Mouse (Mus musculus): ENCODE results near the gene Zfyve21.
A peak's percentile ranks its signal among the peaks of the same experiment; 100 is the strongest.

The Zfyve21 gene

DNA sequence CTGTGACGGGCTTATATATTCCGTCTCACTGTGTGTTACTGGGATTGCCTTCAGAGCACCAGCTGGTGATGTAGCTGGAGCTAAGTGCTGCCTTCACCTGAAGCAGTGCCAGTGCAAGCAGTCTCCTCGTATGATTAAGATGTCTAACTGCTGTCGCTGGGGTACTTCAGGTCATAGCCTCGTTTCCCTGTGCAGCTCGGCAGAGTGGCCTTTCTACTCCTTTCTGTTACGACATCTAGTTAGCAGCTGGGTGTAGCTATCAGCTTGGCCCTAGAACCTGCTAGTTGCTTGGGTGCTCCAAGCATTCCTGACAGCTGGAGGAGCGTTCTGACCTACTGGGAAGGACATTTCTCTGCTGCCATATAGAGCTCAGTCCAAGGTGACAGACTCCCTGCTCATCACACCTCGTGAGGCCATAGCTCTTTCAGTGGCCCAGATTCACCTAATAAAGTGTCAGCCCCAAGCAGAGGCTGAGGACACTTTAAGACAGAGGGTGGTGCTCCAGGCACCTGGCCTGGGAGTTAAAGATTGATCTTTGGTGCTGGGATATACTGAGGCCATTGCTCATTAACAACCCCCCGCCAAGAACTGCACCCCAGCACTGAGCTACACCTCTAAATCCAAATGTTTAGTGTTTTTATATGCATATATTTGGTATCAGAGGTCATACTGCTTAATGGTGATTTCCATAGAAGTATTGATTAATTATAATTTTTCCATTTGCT is 13.3 kb upstream of the Zfyve21 start:
- DNase-seq = no peak

- no peak for DNase-seq
These were observed 10.4 kb upstream of the Zfyve21 start for GRCm38 (mm10) chr12:111803538-111803937.

DNA sequence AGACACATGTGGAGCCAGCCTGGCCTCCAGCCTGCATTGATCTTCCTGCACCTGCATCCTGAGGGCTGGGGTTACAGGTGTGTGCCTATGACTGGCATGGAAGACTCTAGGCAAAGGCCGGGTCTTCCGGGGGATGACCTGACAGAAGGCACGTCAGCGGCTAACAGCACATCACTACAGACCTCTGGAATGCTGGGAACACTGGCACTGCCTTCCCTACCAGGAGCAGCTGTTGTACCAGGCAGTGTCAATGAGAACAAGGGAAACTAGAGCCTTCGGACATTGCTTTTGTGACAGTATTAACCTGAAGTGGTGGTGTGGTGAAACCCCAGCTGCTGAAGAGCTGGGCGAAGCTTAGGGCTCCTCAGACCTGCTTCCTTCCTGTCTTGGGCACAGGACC is 5.2 kb upstream of the Zfyve21 start:
- no peak for DNase-seq

- peak; percentile 68 for DNase-seq
These were observed 4.2 kb upstream of the Zfyve21 start for GRCm38 (mm10) chr12:111809762-111810161.

DNA sequence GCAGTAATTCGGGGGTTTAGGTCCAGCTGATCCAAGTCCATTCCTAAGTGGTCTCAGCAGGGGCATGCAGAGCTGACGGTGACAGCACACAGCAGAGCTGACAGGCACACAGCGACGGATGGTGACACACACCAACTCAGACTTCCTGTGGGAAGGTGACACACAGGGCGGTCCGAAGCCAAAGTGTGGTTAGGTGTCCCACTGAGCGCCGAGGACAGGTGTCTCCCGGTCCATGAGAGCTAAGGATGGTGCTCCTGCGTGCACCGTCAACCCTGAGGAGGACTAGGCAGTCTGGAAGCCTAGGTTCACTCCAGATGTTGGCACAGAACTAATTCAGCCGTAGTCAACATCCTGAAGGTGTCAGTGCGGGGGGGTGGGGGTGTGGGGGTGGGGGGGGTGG is 1.9 kb upstream of the Zfyve21 start:
- no peak for DNase-seq

GRCm38 (mm10) chr12:111812611-111813010 is 1.4 kb upstream of the Zfyve21 start:
- no peak for DNase-seq

DNA sequence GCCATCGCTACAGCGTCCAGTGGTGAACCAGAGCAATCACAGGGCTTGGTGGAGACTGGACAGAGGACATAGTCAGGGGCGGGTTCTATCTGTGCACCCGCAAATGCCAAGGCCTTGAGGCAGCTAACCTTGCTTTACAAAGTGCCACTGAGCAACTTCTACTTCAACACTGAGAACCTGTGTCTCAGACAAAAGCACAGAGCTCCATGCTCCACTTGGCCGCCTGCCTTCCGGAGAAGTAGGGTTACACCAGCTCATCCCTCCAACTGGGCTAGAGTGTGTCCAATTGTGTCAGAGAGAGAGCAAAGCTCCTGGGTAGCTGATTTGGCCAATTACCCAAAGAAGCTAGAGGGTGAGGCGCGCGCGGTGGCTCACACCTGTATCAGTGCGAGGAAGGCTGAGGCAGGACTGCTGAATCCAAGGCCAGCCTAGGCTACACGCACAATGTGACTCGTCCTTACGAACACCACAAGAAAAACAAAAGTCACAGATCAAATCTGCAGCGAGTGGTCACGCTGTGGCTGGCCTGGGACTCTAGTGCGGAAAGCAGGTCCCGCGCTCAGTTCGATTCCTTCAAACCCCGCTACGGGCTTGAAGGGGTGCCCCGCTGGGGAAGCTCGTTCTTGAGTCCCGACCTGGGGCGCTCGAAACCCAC is 732 bp upstream of the Zfyve21 start:
- DNase-seq = no peak

DNA sequence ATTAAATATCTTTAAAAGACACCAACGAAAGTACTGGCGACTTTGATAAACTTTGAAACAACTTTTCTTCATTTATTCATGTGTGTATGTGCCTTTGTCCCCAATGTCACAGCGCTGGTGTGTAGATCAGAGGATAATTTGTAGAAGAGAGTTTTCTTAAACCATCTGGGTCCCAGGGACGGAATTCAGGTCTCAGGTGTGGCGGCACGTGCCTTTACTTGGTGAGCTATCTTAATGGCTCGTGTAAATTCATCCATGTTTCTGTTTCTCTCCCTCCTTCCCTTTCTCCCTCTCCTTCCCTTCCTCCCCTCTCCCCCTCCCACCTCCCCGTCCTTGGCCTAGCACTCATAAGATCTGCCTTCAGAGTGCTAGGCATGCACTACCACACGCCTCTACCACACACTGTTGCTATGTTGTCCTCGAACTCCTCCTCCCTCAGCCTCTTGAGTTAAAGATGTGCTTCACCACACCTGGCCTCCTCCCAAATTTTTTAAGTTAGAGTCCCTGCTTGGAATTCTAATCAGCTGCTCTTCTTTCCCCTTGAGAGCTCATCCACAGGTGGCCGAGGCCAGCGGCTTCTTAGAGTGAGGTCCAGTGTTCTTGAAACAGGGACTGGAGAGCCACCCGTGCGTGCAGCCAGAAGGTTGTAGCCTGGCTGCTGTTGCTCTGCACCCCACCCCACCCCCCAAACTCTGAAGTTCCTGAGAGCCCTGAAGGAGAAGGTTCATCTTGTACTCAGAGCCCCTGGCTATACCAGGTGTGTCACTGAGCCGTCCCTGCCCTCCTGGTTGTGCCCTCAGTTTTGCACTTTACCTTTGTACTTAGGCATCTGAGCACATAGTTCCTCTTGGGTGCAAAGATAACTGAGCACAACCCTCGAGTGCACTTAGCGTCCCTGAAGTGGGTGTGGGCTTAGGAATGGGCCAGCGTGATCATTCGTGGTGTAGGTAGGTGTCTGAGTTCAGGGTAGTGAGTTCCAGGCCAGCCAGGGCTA is 1.1 kb downstream of the Zfyve21 start:
- DNase-seq = no peak

DNA sequence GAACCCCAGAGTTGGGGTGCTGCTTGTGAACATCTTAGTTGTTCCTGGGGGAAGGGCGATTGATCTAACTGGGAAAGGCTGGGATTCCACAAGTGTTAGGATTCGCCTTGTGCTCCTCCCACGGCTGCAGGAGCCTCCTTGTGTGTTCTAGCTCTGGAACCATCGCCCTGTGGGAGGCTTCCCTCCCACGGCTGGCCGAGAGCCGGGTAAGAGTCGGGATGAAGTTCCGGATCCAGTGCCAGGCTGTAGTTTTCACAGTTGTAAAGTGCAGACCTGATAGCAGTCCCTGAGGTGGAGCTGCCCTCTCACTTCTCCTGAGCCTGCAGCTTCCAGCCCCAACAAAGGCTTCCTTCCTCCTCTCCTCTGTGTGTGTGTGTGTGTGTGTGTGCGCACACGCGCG is 2.6 kb downstream of the Zfyve21 start:
- no peak for DNase-seq

- no peak for DNase-seq
These were observed 3.0 kb downstream of the Zfyve21 start for GRCm38 (mm10) chr12:111816967-111817366.

DNA sequence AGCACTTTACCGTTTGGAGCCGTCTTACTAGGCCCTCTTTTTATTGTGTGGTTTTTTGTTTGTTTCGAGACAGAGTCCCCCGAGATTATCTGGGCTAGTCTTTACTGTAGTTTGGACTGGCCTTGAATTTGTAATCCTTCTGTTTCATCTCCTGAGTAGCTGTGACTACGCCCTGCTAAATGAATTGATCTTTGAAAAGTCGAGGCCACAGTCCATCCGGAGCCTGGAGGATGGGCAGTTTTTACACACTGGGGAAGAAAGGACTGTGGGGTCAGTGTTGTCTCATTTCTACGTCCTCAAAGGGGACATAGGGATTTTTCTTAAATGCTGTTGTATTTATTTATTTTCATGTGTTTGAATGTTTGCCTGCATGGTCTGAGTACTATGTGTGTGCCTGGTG is 4.0 kb downstream of the Zfyve21 start:
- no peak for DNase-seq

GRCm38 (mm10) chr12:111819936-111820335 is 6.0 kb downstream of the Zfyve21 start:
- DNase-seq = no peak

DNA sequence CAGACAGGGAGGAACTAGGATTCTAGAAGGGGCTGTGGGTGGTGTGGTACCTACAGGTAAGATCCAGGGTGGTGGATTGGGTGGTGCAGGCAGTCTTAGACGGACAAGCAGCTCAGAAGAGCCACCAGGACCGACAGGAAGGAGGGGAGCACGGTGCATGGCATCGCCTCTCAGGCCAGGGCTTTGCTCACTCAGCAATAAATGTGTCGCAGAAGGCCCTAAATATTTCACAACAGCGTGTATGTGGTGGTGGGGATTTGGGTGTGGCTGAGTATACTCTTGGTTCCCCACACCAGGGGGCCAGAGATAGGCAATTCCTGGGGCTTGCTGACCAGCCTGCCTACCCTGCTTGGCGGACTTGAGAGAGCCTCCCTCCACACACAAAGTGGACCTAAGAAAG is 6.7 kb downstream of the Zfyve21 start:
- no peak for DNase-seq

- DNase-seq = no peak
These were observed 8.0 kb downstream of the Zfyve21 start for GRCm38 (mm10) chr12:111821931-111822330.

- DNase-seq = no peak
These were observed 13.6 kb downstream of the Zfyve21 start for GRCm38 (mm10) chr12:111827556-111827955.

DNA sequence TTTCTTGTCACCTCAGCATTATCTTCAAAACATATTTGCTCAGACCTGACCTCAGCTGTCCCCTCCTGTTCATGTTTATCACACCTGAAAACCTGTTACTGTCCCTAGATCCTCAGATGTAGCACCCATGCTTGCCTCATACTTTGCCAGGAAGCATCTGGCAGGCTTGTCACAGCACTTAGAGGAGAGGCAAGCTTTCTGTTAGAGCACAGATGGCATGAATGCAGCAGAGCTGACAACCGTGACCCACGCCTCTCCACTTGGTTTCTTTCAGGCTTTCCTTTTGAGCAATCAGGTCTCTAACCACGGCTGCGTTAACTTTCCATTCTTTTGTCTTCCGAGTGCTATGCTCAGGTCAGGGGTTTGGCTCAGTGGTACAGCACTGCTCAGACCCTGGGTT is 15.5 kb downstream of the Zfyve21 start:
- DNase-seq = no peak

DNA sequence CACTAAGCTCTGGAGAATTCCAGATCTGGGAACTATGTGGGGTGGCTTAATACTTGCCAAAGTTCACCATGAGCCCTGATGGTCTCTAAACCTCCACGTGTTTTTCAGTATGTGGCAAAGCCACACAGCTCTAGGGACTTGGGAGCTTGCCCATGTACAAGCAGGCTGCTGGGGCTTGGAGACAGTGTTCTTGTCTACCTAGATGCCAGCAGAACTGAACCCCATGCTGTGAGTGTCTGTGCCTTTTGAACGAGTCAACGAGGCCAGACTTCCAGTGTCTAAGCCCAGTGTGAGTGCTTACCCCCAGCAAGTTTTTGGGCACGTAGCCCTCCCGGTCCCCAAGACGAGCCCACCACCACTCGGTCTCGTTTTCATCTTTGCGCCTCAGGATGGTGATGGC is 16.0 kb downstream of the Zfyve21 start:
- DNase-seq = no peak

DNA sequence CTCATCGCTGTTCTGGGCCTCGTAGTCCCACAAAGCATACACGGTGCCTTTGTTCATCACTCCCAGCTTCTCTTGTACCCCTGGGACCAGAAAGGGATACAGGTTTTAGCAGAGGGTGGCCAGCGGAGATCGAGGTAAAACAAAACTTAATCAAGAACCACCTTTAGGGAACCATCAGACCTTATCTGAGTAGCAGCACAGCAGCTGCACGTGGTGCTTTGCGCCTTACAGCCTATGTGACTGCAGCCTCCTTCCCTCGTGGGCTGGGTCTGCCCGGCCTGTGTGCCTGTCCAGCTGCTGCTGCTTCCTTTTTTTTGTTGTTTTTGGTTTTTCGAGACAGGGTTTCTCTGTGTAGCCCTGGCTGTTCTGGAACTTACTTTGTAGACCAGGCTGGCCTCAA is 16.4 kb downstream of the Zfyve21 start:
- DNase-seq = no peak

DNA sequence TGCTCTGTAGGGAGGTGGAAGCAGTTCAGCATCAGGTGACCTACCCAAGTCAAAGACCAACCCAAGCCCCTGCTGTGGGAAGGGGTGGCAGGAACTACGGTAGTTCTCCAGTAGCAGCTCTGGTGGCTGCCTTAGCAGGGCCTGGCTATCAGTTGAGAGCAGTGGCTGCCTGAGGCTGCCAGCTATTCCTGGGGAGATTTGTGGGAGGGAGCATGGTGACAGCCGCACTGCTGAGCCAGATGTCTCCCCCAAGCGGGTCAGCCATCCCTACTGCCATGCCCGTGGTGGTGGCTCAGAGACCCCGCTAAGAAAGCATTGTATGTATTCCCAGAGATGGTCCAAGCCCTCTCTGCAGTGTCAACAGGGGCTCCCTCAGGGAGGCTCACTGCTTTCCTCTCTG is 18.7 kb downstream of the Zfyve21 start:
- DNase-seq = no peak

DNA sequence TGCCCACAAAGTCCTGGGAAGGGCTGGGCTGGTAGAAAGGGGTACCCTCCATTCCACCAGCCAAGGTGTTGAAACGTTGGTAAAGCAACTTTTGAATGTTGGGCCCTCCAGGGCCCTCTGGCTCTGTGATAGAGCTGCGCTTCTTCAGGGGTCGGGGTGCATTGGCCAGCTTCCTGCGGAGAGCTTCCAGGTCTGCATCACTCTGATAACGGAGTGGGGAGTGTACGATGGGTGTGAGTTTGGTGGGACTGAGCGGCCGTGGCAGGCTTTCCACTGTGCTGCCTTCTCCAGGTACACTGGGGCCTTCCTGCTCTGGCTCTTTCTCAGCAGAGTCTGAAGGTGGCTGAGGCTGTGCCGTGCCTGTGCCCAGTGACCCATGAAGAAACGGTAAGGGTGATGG is 19.5 kb downstream of the Zfyve21 start:
- no peak for DNase-seq

DNA sequence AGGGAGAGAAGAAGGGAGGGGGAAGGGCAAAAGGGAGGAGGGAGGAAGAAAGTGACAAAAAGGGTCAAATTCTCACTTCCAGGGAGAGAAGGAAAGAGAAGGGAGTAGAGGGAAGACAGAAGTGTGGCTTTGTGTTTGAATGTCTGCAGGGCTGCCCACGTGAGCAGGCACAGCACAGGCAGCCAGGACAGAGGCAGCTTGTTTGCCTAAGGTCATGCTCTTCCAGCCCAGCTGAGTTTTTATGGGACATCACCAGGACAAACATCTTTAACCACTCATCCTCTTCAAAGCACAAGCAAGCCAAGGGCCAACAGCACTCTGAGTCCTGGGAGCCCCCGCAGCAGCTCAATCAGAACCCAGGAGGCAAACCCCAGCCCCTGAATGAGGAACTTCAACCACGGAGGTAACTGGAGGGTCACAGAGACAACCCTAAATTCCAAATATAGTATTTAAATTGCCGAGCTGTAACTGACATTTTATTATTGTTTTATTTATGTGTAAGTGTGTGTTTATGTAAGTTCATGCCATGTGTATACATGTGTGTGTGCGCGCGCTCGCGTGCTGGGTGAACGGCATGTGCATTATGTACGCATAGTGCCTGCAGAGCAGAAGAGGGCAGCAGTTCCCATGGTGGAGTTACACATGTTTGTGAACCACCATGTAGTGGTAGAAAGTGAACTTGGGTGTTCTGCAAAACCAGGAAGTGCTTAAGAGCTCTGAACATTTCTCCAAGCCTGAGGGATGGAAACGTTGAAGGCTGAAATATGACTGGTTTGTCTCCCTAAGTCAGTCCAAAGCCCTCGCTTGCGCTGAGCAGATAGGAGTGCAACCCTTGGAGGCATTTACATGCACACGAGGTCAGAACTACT is 28.8 kb downstream of the Zfyve21 start:
- DNase-seq = no peak

- no peak for DNase-seq
These were observed 29.5 kb downstream of the Zfyve21 start for GRCm38 (mm10) chr12:111843470-111843869.

GRCm38 (mm10) chr12:111845953-111846352 is 32.0 kb downstream of the Zfyve21 start:
- DNase-seq = no peak

Measured in right cerebral cortex, postnatal 4 days (tissue).